Mouse (Mus musculus) common myeloid progenitor, adult 5-6 weeks (primary cell): ENCODE data around the gene Zgrf1. TPM values are rescaled to one million over a fixed set of nuclear protein-coding genes. Genes with fewer than 3 reads are reported as not detected.
A peak's percentile ranks its signal among the peaks of the same experiment; 100 is the strongest.

ENCODE experiments used
- ATAC-seq: replicated peaks from 2 replicates; pipeline ENCODE4 v1.8.0; 2016; ENCODE audit warnings: low read depth, mild to moderate bottlenecking, moderate TSS enrichment, inconsistent platforms; ENCODE audit not compliant: poor library complexity, severe bottlenecking
- total RNA-seq: library from RNA; stranded (forward); fragments of 200-1000, 187-1606 nt; gene quantifications from 2 replicates; pipeline ENCODE4 v1.2.3, GENCODE M21; 2017

Zgrf1 gene
- total RNA-seq, 1 experiment from 2014 or later: 30.9 TPM

- peak; percentile 81 for ATAC-seq
These were observed 81.1 kb downstream of the Zgrf1 start for GRCm38 (mm10) chr3:127634101-127634983.

DNA sequence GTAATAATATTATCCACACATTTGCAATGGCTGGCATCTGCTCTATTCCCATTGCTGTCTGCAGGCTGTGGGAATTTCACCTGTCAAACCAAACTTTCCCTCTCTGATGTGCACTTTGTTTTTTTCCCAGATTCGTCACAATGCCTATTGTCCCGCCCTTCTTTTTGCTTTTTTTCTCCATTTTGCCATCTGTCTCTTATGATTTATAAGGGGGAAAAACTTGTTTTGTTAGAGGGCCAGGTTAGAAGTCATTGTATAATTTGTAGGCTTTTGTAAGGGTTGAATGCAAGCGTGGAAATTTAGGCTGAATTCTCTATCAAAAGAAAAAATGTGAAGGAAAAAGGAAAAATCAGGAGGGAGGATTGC, 81.7 kb downstream of the Zgrf1 start:
- no peak for ATAC-seq

- peak; percentile 94 for ATAC-seq
These were observed 86.8 kb downstream of the Zgrf1 start for GRCm38 (mm10) chr3:127639875-127640761.

- no peak for ATAC-seq
These were observed 87.7 kb downstream of the Zgrf1 start for GRCm38 (mm10) chr3:127640762-127641700.

GRCm38 (mm10) chr3:127642211-127642610, 88.9 kb downstream of the Zgrf1 start:
- no peak for ATAC-seq

DNA sequence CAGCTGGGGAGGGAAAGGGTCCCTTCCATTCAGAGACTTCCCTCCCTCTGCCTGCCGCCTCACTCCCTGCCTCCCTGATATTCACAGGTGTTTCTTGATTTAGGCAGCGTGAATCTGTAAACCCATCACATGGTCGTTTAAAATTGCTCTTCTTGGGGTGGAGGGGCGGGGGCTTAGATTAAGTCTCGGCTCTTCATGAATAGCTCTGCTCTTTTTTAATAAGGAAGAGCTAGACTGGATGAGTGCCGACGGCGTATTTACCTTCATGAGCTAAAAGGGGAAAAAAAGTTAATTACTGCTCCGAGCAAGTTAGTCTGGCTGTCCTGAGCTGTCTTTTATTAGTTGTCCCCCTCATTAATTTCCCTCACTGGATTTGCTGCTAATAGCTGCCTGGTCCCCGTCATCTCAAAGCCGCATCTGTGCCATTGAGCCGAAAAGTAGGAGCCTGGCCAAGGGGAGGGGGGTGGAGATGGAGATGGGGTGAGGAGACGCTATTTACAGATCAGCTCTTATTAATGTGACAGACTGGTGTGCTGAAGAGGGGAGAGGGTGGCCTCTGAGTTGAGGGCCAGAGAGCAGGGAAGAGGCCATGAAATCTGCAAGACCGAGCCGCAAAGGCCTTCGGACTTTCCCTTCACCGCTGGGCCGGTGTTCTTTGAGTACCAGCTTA, 93.0 kb downstream of the Zgrf1 start:
- no peak for ATAC-seq

DNA sequence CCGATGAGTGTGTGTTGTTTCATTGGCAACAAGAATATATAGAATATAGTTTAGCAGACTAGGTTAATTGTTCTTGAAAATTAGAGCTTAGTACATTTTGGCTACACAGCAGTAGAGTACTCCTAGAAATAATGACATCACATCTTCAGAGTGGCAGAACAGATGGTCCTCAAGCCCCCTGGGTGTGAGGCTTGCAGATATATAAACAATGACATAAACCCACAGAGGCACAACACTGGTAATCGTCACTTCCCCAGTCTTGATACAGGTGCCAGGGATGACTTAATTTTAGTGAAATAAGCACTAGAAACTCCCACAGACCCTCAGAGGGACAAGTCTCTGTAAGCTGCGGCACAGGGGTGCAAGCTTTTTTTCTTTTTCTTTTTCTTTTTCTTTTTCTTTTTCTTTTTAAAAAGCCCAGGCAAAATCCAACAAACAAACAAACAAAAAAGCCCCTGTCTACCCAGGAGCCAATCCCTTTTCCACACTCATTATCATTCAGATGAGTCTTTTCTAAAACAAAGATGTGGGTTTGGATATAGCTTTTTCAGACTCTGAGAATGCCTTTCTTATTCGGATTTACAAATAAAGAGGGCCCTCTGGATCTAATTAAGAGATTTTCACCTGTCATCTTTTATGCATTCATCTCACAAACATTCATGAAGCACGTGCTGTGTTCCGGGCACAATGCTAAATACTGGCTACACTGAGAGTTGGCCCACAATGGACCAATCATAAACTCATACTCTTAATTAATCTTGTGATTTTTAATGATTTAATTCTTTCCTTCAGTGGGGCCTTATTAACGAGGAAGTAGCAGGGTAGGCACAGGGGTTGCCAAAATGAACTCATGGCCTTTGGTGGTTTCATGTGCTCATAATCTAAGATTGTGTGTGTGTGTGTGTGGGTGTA, 98.7 kb downstream of the Zgrf1 start:
- no peak for ATAC-seq

DNA sequence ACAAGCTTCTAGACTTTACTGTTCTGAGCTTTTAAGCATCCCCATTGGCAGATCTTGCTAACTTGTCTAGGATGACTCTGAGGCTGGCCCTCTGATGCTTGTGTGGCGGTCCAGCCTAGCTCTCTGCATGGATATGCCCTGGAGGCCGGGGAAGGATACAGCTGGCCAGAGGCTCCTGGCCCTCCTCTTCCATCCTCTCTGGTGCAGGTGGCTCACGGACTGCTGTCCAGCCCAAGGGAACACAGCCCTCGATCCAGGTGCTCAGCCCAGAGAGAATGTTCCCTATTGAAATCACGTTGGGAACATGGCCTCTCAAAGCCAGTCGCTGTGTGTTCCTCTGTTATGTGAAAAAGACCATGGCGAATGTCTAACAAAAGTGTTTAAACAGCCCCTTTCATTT, 107.4 kb downstream of the Zgrf1 start:
- no peak for ATAC-seq

DNA sequence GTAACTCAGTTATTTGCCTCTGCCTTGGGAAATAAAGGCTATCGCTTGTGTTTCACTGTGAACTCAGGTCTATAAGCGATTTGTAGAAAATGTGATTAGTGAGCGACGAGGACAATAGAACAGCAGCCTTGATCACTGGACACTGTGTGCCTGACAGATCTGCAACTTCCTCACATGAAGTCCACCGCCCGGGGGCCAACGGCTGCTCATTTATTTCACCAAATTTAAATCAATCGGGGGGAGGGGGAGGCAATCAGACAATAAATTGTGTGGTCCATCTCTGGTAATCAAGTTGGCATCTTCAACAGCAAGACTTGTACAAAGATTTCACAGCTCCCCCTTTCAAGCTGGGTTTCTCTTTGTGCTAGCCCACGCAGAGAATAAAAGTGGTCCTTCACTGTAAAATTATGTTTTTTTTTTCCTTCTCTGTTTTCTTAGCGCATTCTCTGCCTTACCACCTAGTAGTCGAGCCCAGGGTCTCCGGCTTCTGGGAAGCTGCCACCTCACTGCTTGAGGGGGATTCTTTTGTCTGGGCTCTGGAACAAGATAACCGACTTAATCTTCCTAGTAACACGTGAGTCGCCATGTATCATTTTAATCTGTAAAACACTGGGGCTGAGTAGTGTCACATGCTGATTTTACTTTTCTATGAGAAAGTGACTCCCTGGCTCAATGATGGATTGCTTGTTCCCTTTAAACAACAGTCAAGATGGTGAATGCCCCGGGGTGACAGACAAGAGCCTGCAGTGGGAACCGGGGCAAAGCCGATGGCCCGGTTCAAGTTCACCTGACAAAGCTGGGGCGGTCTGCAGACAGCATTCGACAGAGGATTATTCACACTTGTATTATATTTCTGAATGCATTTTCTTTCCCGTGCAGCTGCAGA, 108.6 kb downstream of the Zgrf1 start:
- ATAC-seq: no peak

Other genes starting within 250 kb of the Zgrf1 start
- gene Ank2, start 54.1 kb upstream of the Zgrf1 start, total RNA-seq: 0.27 and 0.29 TPM in 2 replicates
- 152 and 158 TPM in 2 replicates for gene Larp7, start 140 bp upstream of the Zgrf1 start, total RNA-seq
- gene Neurog2, start 79.6 kb downstream of the Zgrf1 start, total RNA-seq: not detected in 2 replicates
- 8.1 and 10.4 TPM in 2 replicates for gene Alpk1, start 227.0 kb downstream of the Zgrf1 start, total RNA-seq
- gene Tifa, start 236.3 kb downstream of the Zgrf1 start, total RNA-seq: 34.5 and 46.9 TPM in 2 replicates